In the genomic region with DNA sequence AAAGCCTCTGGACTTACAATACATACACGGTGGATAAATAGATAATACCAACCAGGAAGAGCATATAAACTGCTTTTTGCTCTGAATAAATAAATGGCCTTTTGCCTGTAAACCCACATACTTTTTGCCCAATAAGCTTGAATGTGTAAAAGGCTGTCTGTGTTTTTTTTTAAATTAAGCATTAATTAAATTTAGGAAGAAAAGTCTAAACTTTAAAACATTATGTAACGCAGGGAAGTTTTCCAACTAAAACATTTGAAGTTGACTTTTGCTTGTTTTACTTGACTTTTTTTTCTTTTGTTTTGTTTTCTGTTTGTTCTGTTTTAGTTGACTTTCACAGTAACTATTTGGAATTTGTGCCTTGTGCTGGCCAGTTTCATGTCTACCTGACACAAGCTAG, we compare ENCODE assay signal across 31 mouse cellular contexts.
"Had no signal": no experiment of that assay in that cellular context is flagged by ENCODE, and none has a peak within 500 bp of the region (broad histone marks: within the 10 kb centered on the region; RNA-seq: fewer than 3 reads in every experiment).

No protein-coding gene starts in this region.

- H3K4me3 ChIP-seq: left cerebral cortex, adult 2 months; limb, embryonic 10.5 days; limb, embryonic 12.5 days; limb, embryonic 13.5 days; limb, embryonic 15.5 days; liver, embryonic 12.5 days; liver, embryonic 13.5 days; liver, embryonic 15.5 days; lung, embryonic 15.5 days; megakaryocyte, embryonic 14.5 days; midbrain, embryonic 10.5 days; midbrain, embryonic 12.5 days; midbrain, embryonic 13.5 days; midbrain, embryonic 15.5 days; myocyte; neural tube, embryonic 12.5 days; neural tube, embryonic 13.5 days had no signal

- H3K4me1 ChIP-seq: limb, embryonic 15.5 days; lung, embryonic 15.5 days; megakaryocyte, embryonic 14.5 days; midbrain, embryonic 12.5 days; midbrain, embryonic 15.5 days; neural tube, embryonic 12.5 days; neural tube, embryonic 13.5 days had no signal

- H3K9ac ChIP-seq: limb, embryonic 12.5 days; limb, embryonic 13.5 days; limb, embryonic 15.5 days; liver, embryonic 12.5 days; liver, embryonic 13.5 days; liver, embryonic 14.5 days; liver, embryonic 15.5 days; lung, embryonic 14.5 days; lung, embryonic 15.5 days; midbrain, embryonic 12.5 days; midbrain, embryonic 13.5 days; midbrain, embryonic 15.5 days; neural tube, embryonic 12.5 days; neural tube, embryonic 13.5 days had no signal

- ATAC-seq: liver, embryonic 12.5 days; lung, postnatal 0 days; midbrain, embryonic 13.5 days; midbrain, embryonic 15.5 days had no signal

- DNase-seq: left cerebral cortex, postnatal 4 days; liver; liver, embryonic 13.5 days; lung, adult 18-20 months; lung, adult 2 months; lung, embryonic 14.5 days; lung, postnatal 10 days; lung, postnatal 14 days; lung, postnatal 36 days; lung, postnatal 4 days; midbrain, embryonic 14.5 days had no signal

- H3K27me3 ChIP-seq: limb, embryonic 12.5 days; limb, embryonic 13.5 days; limb, embryonic 15.5 days; liver, embryonic 12.5 days; liver, embryonic 13.5 days; liver, embryonic 15.5 days; lung, embryonic 15.5 days; megakaryocyte, embryonic 14.5 days; midbrain, embryonic 12.5 days; midbrain, embryonic 13.5 days; midbrain, embryonic 15.5 days; neural tube, embryonic 12.5 days; neural tube, embryonic 13.5 days had no signal

- H3K27ac ChIP-seq: left cerebral cortex, adult 2 months; limb, embryonic 10.5 days; limb, embryonic 12.5 days; limb, embryonic 13.5 days; limb, embryonic 15.5 days; liver, embryonic 12.5 days; liver, embryonic 13.5 days; liver, embryonic 14.5 days; liver, embryonic 15.5 days; lung, embryonic 15.5 days; macrophage; midbrain, embryonic 10.5 days; midbrain, embryonic 12.5 days; midbrain, embryonic 13.5 days; midbrain, embryonic 15.5 days; neural tube, embryonic 12.5 days; neural tube, embryonic 13.5 days had no signal

- H3K4me2 ChIP-seq: limb, embryonic 12.5 days; limb, embryonic 13.5 days; limb, embryonic 15.5 days; liver, embryonic 11.5 days; liver, embryonic 12.5 days; liver, embryonic 13.5 days; liver, embryonic 15.5 days; lung, embryonic 14.5 days; lung, embryonic 15.5 days; midbrain, embryonic 12.5 days; midbrain, embryonic 13.5 days; midbrain, embryonic 15.5 days; neural tube, embryonic 12.5 days; neural tube, embryonic 13.5 days had no signal

- H3K9me3 ChIP-seq: limb, embryonic 10.5 days; limb, embryonic 12.5 days; limb, embryonic 15.5 days; liver, embryonic 12.5 days; liver, embryonic 13.5 days; liver, embryonic 15.5 days; lung, embryonic 15.5 days; midbrain, embryonic 10.5 days; midbrain, embryonic 12.5 days; midbrain, embryonic 13.5 days; midbrain, embryonic 15.5 days; neural tube, embryonic 12.5 days; neural tube, embryonic 13.5 days had no signal

- H3K36me3 ChIP-seq: limb, embryonic 10.5 days; limb, embryonic 12.5 days; limb, embryonic 13.5 days; limb, embryonic 15.5 days; liver, embryonic 12.5 days; liver, embryonic 13.5 days; liver, embryonic 15.5 days; lung, embryonic 15.5 days; midbrain, embryonic 10.5 days; midbrain, embryonic 12.5 days; midbrain, embryonic 13.5 days; midbrain, embryonic 15.5 days; neural tube, embryonic 12.5 days; neural tube, embryonic 13.5 days had no signal
